Mouse (Mus musculus) liver, postnatal 0 days (tissue): ENCODE measurements at regions not wholly inside any gene's neighbourhood (a gene's known extent, or its start where the extent isn't known, plus 50 kb on each side); places are given as distances from the start of the nearest gene placed in this dataset.

Experiments
- CTCF ChIP-seq: sonication (generic); IDR thresholded peaks from 2 replicates; pipeline ENCODE4 v1.5.1; 2016; ENCODE audit warnings: antibody characterized with exemption, low read depth
- EP300 ChIP-seq: IDR thresholded peaks from 2 replicates; pipeline ENCODE4 v1.6.1; 2016; ENCODE audit warnings: antibody characterized with exemption, low read depth, mild to moderate bottlenecking

- TF ChIP-seq CTCF (no peak), EP300 (no peak)
These were observed 55.4 kb upstream of the Bnc1 start for GRCm38 (mm10) chr7:82047456-82047855.
